Mouse (Mus musculus) spleen, adult 2 months (tissue): ENCODE data around the gene Nucb2. TPM values are rescaled to one million over a fixed set of nuclear protein-coding genes. Genes with fewer than 3 reads are reported as not detected.

ENCODE experiments used
- DNase-seq, 2 experiments: peaks; one replicate each; pipeline versions ENCODE4 v3.0.0 to v3.0.0-alpha.2; 2012 to 2021; ENCODE audit warnings: low spot score in 2 of 2, low read depth in 1 of 2
- H3K27ac ChIP-seq: fragments of 200-500 bp; 2 replicates; pipeline ENCODE4 v1.5.1; 2012; ENCODE audit warnings: low read length, inconsistent platforms; ENCODE audit not compliant: insufficient read depth
- H3K27me3 ChIP-seq: fragments of 200-500 bp; 2 replicates; pipeline ENCODE4 v1.6.1; 2012; ENCODE audit warnings: mild to moderate bottlenecking, moderate library complexity, low read length, inconsistent platforms; ENCODE audit not compliant: control insufficient read depth, insufficient read depth
- H3K36me3 ChIP-seq: fragments of 200-500 bp; 2 replicates; pipeline ENCODE4 v1.6.1; 2012; ENCODE audit warnings: mild to moderate bottlenecking, low read length, inconsistent platforms; ENCODE audit not compliant: control insufficient read depth, insufficient read depth
- H3K4me1 ChIP-seq: fragments of 200-500 bp; 2 replicates; pipeline ENCODE4 v1.6.1; 2011; ENCODE audit warnings: inconsistent platforms; ENCODE audit not compliant: control insufficient read depth, insufficient read depth, insufficient read length
- H3K4me3 ChIP-seq: fragments of 200-500 bp; 2 replicates; pipeline ENCODE4 v1.5.1; 2011; ENCODE audit warnings: mild to moderate bottlenecking, inconsistent platforms; ENCODE audit not compliant: insufficient read depth, insufficient read length; ENCODE audit errors: extremely low read depth
- CTCF ChIP-seq: fragments of 200-500 bp; IDR thresholded peaks from 2 replicates; pipeline ENCODE4 v1.5.1; 2011; ENCODE audit warnings: mild to moderate bottlenecking, inconsistent platforms; ENCODE audit not compliant: insufficient read depth, insufficient read length, insufficient replicate concordance; ENCODE audit errors: extremely low read depth
- POLR2A ChIP-seq: fragments of 200-500 bp; IDR thresholded peaks from 2 replicates; pipeline ENCODE4 v1.6.1; 2011; ENCODE audit warnings: low read depth, low read length, inconsistent platforms
- WGBS: fragments of 180-500 bp; shearing (Covaris S2); methylation state at CpG from one replicate; pipeline ENCODE4 v1.1.7; 2018; 5-methylcytosine and 5-hydroxymethylcytosine counted together
- polyA plus RNA-seq: library from polyadenylated mRNA; depleted of rRNA; stranded (reverse); fragments of >200 nt; gene quantifications from 2 replicates; pipeline ENCODE4 v1.2.3, GENCODE M21; 2012; rRNA removed

The Nucb2 gene
- polyA plus RNA-seq, 1 experiment: 2.5 TPM

DNA sequence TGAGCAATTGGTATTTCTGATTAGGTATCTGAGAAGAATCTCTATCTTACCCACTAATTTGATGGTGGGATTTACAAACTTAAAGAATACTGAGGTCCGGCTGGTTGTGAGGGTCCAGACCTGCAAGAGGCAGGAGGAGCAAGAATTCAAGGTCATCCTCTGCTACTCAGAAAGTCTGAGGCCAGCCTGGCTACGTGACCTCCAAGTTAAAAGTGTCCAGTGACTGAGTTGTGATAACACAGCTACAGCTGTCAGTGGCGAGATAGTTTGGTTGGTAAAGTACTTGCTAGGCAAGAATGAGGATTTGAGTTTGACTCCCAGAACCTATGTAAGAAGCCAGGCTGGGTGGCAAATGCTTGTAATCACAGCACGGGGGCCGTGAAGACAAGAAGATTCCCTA lies 14.0 kb downstream of the Nucb2 start:
- no peak for DNase-seq
- H3K27ac ChIP-seq: no peak overlapping the region
- TF ChIP-seq POLR2A (no peak), CTCF (no peak)
- H3K36me3 ChIP-seq: peaks cover 4% of the 10 kb centered on the region
- H3K4me1 ChIP-seq: no peaks in the 10 kb centered on the region
- no peaks in the 10 kb centered on the region for H3K27me3 ChIP-seq
- WGBS: 92% methylated on average over 5 of the region's 5 CpGs
- no peak overlapping the region for H3K4me3 ChIP-seq

GRCm38 (mm10) chr7:116519805-116520204 lies 15.6 kb downstream of the Nucb2 start:
- Histone ChIP-seq H3K27me3 (no peaks in the 10 kb centered on the region), H3K36me3 (peaks cover 4% of the 10 kb centered on the region), H3K4me1 (no peaks in the 10 kb centered on the region), H3K4me3 (no peak overlapping the region), H3K27ac (no peak overlapping the region)
- TF ChIP-seq CTCF: no peak
- no peak for TF ChIP-seq POLR2A
- 67% methylated on average over 3 of the region's 3 CpGs for WGBS
- DNase-seq: no peak

- Histone ChIP-seq H3K27me3 (no peaks in the 10 kb centered on the region), H3K27ac (no peak overlapping the region), H3K4me1 (no peaks in the 10 kb centered on the region), H3K4me3 (no peak overlapping the region), H3K36me3 (peaks cover 11% of the 10 kb centered on the region)
- TF ChIP-seq CTCF: no peak
- TF ChIP-seq POLR2A: no peak
- DNase-seq: no peak
- 88% methylated on average over 2 of the region's 2 CpGs for WGBS
These were observed 20.4 kb downstream of the Nucb2 start for GRCm38 (mm10) chr7:116524577-116524976.

DNA sequence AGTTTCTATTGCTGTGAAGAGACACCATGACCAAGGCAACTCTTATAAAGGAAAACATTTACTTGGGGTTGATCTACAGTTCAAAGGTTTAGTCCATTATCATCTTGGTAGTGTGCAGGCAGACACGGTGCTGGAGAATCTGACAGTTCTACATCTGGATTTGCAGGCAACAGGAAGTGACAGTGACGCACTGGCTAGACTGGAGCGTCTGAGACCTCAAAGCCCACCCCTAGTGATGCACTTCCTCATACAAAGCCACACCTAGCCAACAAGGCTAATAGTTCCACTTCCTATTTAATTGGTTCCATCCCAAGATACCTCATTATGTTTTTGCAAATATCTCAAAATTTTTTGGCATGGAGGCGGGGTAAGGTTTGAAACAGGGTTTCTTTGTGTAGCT lies 25.6 kb downstream of the Nucb2 start:
- H3K4me1 ChIP-seq: peaks cover 2% of the 10 kb centered on the region; the same call in 1 of the 2 replicates
- peak in 1 of 2 experiments; percentile 52 for DNase-seq
- H3K4me3 ChIP-seq: no peak overlapping the region
- no peak overlapping the region for H3K27ac ChIP-seq
- no peak for TF ChIP-seq POLR2A
- TF ChIP-seq CTCF: no peak
- H3K36me3 ChIP-seq: peaks cover 8% of the 10 kb centered on the region
- no peaks in the 10 kb centered on the region for H3K27me3 ChIP-seq
- 32% methylated on average over 4 of the region's 4 CpGs for WGBS

GRCm38 (mm10) chr7:116530470-116530869 lies 26.3 kb downstream of the Nucb2 start:
- WGBS: 92% methylated on average over 5 of the region's 5 CpGs
- DNase-seq: no peak
- TF ChIP-seq POLR2A (no peak), CTCF (no peak)
- no peak overlapping the region for H3K27ac ChIP-seq
- H3K4me3 ChIP-seq: no peak overlapping the region
- H3K36me3 ChIP-seq: peaks cover 8% of the 10 kb centered on the region
- H3K27me3 ChIP-seq: no peaks in the 10 kb centered on the region
- H3K4me1 ChIP-seq: peaks cover 2% of the 10 kb centered on the region; the same call in 1 of the 2 replicates

DNA sequence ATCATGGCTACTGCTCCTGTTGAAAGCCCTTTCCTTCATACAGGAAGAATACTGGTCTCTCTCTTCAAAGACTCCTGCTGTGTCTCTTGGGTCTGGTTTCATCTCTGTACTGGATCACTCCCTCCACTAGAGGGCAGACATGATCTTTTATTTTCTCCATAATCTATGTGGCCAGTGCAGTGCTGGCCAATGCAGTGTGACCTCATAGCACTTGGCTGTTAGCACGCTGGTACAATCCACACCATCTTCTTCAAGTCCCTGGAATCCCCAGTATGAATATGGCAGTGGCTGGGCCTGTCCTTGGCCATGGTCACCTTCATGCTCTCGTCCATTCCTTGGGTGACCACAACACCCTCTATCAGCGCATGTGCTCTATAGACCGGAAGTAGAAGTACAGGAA lies 27.1 kb downstream of the Nucb2 start:
- Histone ChIP-seq H3K4me1 (peaks cover 2% of the 10 kb centered on the region; the same call in 1 of the 2 replicates), H3K36me3 (peaks cover 10% of the 10 kb centered on the region), H3K27ac (no peak overlapping the region), H3K27me3 (no peaks in the 10 kb centered on the region), H3K4me3 (no peak overlapping the region)
- TF ChIP-seq CTCF (no peak), POLR2A (no peak)
- DNase-seq: no peak
- WGBS: 80% methylated on average over 4 of the region's 4 CpGs

GRCm38 (mm10) chr7:116556834-116557233 lies 52.7 kb downstream of the Nucb2 start:
- no peak overlapping the region for H3K4me3 ChIP-seq
- no peak overlapping the region for H3K27ac ChIP-seq
- no peaks in the 10 kb centered on the region for H3K27me3 ChIP-seq
- no peak for TF ChIP-seq POLR2A
- TF ChIP-seq CTCF: no peak
- no peaks in the 10 kb centered on the region for H3K4me1 ChIP-seq
- no peaks in the 10 kb centered on the region for H3K36me3 ChIP-seq
- DNase-seq: no peak

DNA sequence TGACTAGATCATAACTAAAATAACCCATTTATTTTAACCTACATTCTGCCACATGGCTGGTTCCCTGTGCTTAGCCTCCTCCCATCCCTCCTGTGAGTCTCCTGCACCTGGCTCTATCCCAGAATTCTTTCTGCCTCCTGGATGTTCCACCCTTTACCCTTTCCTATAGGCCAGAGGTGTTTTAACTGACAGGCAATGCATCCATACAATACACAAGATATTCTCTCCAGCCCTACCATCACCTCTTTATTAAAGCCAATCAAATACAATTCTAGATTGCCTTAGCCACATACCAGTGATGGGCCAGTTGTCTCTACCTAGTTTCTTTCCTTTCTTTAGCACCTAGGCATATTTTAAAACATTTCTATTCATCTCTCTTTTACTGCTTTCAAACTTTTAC lies 70.4 kb downstream of the Nucb2 start:
- DNase-seq: no peak
- Histone ChIP-seq H3K27ac (no peak overlapping the region), H3K27me3 (no peaks in the 10 kb centered on the region), H3K4me1 (no peaks in the 10 kb centered on the region), H3K4me3 (no peak overlapping the region), H3K36me3 (no peaks in the 10 kb centered on the region)
- TF ChIP-seq CTCF: no peak
- no peak for TF ChIP-seq POLR2A

Other genes with a start within 250 kb of the Nucb2 start
- gene Plekha7, start 196.0 kb upstream of the Nucb2 start, polyA plus RNA-seq: 3.8 and 3.9 TPM in 2 replicates
- 73.6 and 160 TPM in 2 replicates for gene Rps13, start 170.2 kb upstream of the Nucb2 start, polyA plus RNA-seq
- 1.8 TPM in 2 replicates for gene Pik3c2a, start 60.9 kb upstream of the Nucb2 start, polyA plus RNA-seq